Mouse (Mus musculus): Measurements from ENCODE around the gene Rundc3b. TPM values are rescaled to one million over a fixed set of nuclear protein-coding genes. Genes with fewer than 3 reads are reported as not detected.

Rundc3b gene
- 0.22 and 0.39 TPM in 2 replicates for polyA plus RNA-seq (2015; fragmentation: Nextera tagmentation; extraction: Ambion mirVana)

GRCm38 (mm10) chr5:8622596-8623231, at the start of gene Rundc3b:
Gene Rundc3b, minus strand, starts transcription at chr5:8622952.

GRCm38 (mm10) chr5:8659911-8660737, 37.4 kb upstream of the Rundc3b start, which contains the start of gene Abcb1a:
Gene Abcb1a, plus strand, starts transcription at chr5:8660077.

Other genes starting within 250 kb of the Rundc3b start
- 6.7 and 7.7 TPM in 2 replicates for gene Dbf4, start 200.2 kb downstream of the Rundc3b start, polyA plus RNA-seq (2015; fragmentation: Nextera tagmentation; extraction: Ambion mirVana)
- gene Slc25a40, start 200.1 kb downstream of the Rundc3b start, polyA plus RNA-seq (2015; fragmentation: Nextera tagmentation; extraction: Ambion mirVana) = 4.9 TPM in 2 replicates
- 0.37 and 0.58 TPM in 2 replicates for gene Abcb1a, start 37.1 kb upstream of the Rundc3b start, polyA plus RNA-seq (2015; fragmentation: Nextera tagmentation; extraction: Ambion mirVana)
- 0.89 and 1.3 TPM in 2 replicates for gene Abcb1b, start 175.2 kb upstream of the Rundc3b start, polyA plus RNA-seq (2015; fragmentation: Nextera tagmentation; extraction: Ambion mirVana)